Mouse (Mus musculus): ENCODE measurements at regions not wholly inside any gene's neighbourhood (a gene's known extent, or its start where the extent isn't known, plus 50 kb on each side); places are given as distances from the start of the nearest gene placed in this dataset.

- TF ChIP-seq POLR2A (IDR thresholded peaks at IDR 0.05; ENCODE audit: extremely low read depth, insufficient read depth, low read length) (no peak), CTCF (IDR thresholded peaks at IDR 0.05; ENCODE audit: extremely low read depth, insufficient read depth, low read length) (no peak)
Measured at GRCm38 (mm10) chr3:106974114-106974789, 61.7 kb upstream of the Kcna3 start.

Measured in cortical plate, adult 2 months (tissue).